Mouse (Mus musculus): ENCODE results near the gene Sh3d19. TPM values are rescaled to one million over a fixed set of nuclear protein-coding genes. Genes with fewer than 3 reads are reported as not detected.
"Not testable (repeated sequence)": the region's sequence is repeated elsewhere in the genome, so short reads cannot be mapped to it uniquely, and the experiment has no call there.

Gene Sh3d19
- total and polyA plus RNA-seq, 3 experiments: 0.09 to 1.2 (median 0.49) TPM

DNA sequence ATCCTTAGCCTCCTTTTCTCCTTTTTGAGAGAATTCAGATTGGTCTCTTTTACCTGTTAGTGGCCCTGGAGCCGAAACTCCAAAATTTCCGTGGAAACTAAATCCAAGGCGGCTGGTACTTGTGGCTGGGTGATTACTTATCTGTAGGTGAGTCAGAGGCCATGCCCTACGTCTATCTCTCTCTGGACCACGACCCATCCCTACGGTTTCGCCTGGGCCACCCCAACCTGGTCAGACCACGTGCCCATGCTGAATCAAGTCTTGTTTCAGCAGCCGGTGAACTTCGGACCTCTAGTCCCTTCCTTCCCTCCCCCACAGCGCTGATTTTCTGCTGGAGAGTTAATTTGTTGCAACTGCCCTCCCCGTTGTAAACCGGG, 678 bp downstream of the Sh3d19 start:
- H3K9me3 ChIP-seq (replicated peaks): no peaks in the 10 kb centered on the region
- H3K4me3 ChIP-seq (ENCODE audit: low read depth, low read length): no peak overlapping the region
- peaks cover 3% of the 10 kb centered on the region; the same call in 1 of the 2 replicates for H3K27me3 ChIP-seq (ENCODE audit: insufficient read depth, low read length)
- H3K4me1 ChIP-seq (ENCODE audit: insufficient read depth, low read depth, low read length): no peaks in the 10 kb centered on the region
- ATAC-seq (ENCODE audit: extremely low read depth, insufficient number of reproducible peaks, low FRiP score, poor library complexity, severe bottlenecking): no peak
- no peak for TF ChIP-seq CTCF (IDR thresholded peaks at IDR 0.05; ENCODE audit: low read depth, low read length)
- no peak for TF ChIP-seq GATA1 (IDR thresholded peaks at IDR 0.05; ENCODE audit: borderline replicate concordance, low read length)
- no peak for TF ChIP-seq POLR2AphosphoS5 (IDR thresholded peaks at IDR 0.05; ENCODE audit: insufficient replicate concordance, low read depth, low read length)
- no peak for TF ChIP-seq TAL1 (conservative IDR thresholded peaks at IDR 0.05; ENCODE audit: low read depth, low read length)
- TF ChIP-seq GATA2 (IDR thresholded peaks at IDR 0.05; ENCODE audit: borderline replicate concordance, low read depth, low read length): no peak
- no peaks in the 10 kb centered on the region for H3K36me3 ChIP-seq (replicated peaks)
- DNase-seq (ENCODE audit: low spot score): no peak

- TF ChIP-seq CTCF (IDR thresholded peaks at IDR 0.05; ENCODE audit: low read depth, low read length) (no peak), TAL1 (conservative IDR thresholded peaks at IDR 0.05; ENCODE audit: low read depth, low read length) (no peak), GATA1 (IDR thresholded peaks at IDR 0.05; ENCODE audit: borderline replicate concordance, low read length) (no peak), GATA2 (IDR thresholded peaks at IDR 0.05; ENCODE audit: borderline replicate concordance, low read depth, low read length) (no peak), POLR2AphosphoS5 (IDR thresholded peaks at IDR 0.05; ENCODE audit: insufficient replicate concordance, low read depth, low read length) (no peak)
- ATAC-seq (ENCODE audit: extremely low read depth, insufficient number of reproducible peaks, low FRiP score, poor library complexity, severe bottlenecking): no peak
- DNase-seq (ENCODE audit: low spot score): no peak
These were observed 2.6 kb downstream of the Sh3d19 start for GRCm38 (mm10) chr3:85973376-85974140.

GRCm38 (mm10) chr3:85974451-85974850, 3.5 kb downstream of the Sh3d19 start:
- Histone ChIP-seq H3K36me3 (replicated peaks) (no peaks in the 10 kb centered on the region), H3K4me3 (ENCODE audit: low read depth, low read length) (no peak overlapping the region), H3K4me1 (ENCODE audit: insufficient read depth, low read depth, low read length) (no peaks in the 10 kb centered on the region), H3K27me3 (ENCODE audit: insufficient read depth, low read length) (peaks cover 3% of the 10 kb centered on the region; the same call in 1 of the 2 replicates), H3K9me3 (replicated peaks) (no peaks in the 10 kb centered on the region)
- DNase-seq (ENCODE audit: low spot score) (no peak), ATAC-seq (ENCODE audit: extremely low read depth, insufficient number of reproducible peaks, low FRiP score, poor library complexity, severe bottlenecking) (no peak)
- no peak for TF ChIP-seq GATA1 (IDR thresholded peaks at IDR 0.05; ENCODE audit: borderline replicate concordance, low read length)
- no peak for TF ChIP-seq GATA2 (IDR thresholded peaks at IDR 0.05; ENCODE audit: borderline replicate concordance, low read depth, low read length)
- no peak for TF ChIP-seq TAL1 (conservative IDR thresholded peaks at IDR 0.05; ENCODE audit: low read depth, low read length)

More at GRCm38 (mm10) chr3:85973376-85974140, 2.6 kb downstream of the Sh3d19 start:
- Histone ChIP-seq H3K36me3 (replicated peaks) (no peaks in the 10 kb centered on the region), H3K4me3 (ENCODE audit: low read depth, low read length) (no peak overlapping the region), H3K4me1 (ENCODE audit: insufficient read depth, low read depth, low read length) (no peaks in the 10 kb centered on the region), H3K27me3 (ENCODE audit: insufficient read depth, low read length) (peaks cover 3% of the 10 kb centered on the region; the same call in 1 of the 2 replicates), H3K9me3 (replicated peaks) (no peaks in the 10 kb centered on the region)

- Histone ChIP-seq H3K27me3 (ENCODE audit: insufficient read depth, low read length) (peaks cover 6% of the 10 kb centered on the region), H3K36me3 (replicated peaks) (no peaks in the 10 kb centered on the region), H3K4me1 (ENCODE audit: insufficient read depth, low read depth, low read length) (no peaks in the 10 kb centered on the region), H3K9me3 (replicated peaks) (no peaks in the 10 kb centered on the region), H3K4me3 (ENCODE audit: low read depth, low read length) (no peak overlapping the region)
- no peak for TF ChIP-seq GATA1 (IDR thresholded peaks at IDR 0.05; ENCODE audit: borderline replicate concordance, low read length)
- TF ChIP-seq TAL1 (conservative IDR thresholded peaks at IDR 0.05; ENCODE audit: low read depth, low read length): no peak
- no peak for TF ChIP-seq GATA2 (IDR thresholded peaks at IDR 0.05; ENCODE audit: borderline replicate concordance, low read depth, low read length)
- no peak for TF ChIP-seq CTCF (IDR thresholded peaks at IDR 0.05; ENCODE audit: low read depth, low read length)
- no peak for TF ChIP-seq POLR2AphosphoS5 (IDR thresholded peaks at IDR 0.05; ENCODE audit: insufficient replicate concordance, low read depth, low read length)
- DNase-seq (ENCODE audit: low spot score): no peak
- ATAC-seq (ENCODE audit: extremely low read depth, insufficient number of reproducible peaks, low FRiP score, poor library complexity, severe bottlenecking): no peak
These were observed 9.1 kb downstream of the Sh3d19 start for GRCm38 (mm10) chr3:85980036-85980435.

DNA sequence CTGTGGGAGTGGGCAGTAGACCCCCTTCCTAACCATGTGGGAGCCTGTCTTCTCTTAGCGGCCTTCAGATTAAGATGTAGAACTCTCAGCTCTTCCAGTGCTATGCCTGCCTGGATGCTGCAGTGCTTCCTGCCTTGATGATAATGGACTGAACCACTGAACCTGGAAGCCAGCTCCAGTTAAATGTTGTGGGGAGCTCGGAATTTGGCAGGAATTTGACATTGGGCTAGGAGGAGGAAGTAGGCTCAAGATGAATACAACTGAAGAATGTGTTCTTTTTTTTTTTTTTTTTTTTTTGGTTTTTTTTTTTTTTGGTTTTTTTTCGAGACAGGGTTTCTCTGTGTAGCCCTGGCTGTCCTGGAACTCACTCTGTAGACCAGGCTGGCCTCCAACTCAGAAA, 10.9 kb downstream of the Sh3d19 start:
- H3K4me3 ChIP-seq (ENCODE audit: low read depth, low read length); H3K36me3 ChIP-seq (replicated peaks); ATAC-seq (ENCODE audit: extremely low read depth, insufficient number of reproducible peaks, low FRiP score, poor library complexity, severe bottlenecking); DNase-seq (ENCODE audit: low spot score); H3K4me1 ChIP-seq (ENCODE audit: insufficient read depth, low read depth, low read length); H3K9me3 ChIP-seq (replicated peaks): not testable (repeated sequence)
- peaks cover 11% of the 10 kb centered on the region for H3K27me3 ChIP-seq (ENCODE audit: insufficient read depth, low read length)

DNA sequence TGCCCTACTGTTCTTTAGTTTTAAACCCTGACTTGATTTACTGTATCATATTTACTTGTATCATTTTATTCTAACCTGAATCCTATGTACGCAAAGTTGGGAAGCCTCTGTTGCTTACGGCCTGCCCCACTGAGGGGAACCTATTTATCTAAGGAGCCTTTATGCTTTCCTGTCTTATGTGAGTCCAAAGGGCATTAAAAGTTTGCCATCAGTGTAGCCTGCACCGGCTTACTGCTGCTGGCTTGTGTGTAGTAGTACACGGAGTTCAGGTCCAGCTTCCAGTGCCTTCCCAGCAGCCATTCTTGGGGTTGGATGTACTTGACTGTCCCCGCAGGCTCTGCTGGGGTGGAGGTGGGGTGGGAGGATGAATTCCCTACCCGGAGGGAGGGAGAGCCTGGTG, 13.6 kb downstream of the Sh3d19 start:
- no peak for ATAC-seq (ENCODE audit: extremely low read depth, insufficient number of reproducible peaks, low FRiP score, poor library complexity, severe bottlenecking)
- no peaks in the 10 kb centered on the region for H3K4me1 ChIP-seq (ENCODE audit: insufficient read depth, low read depth, low read length)
- H3K9me3 ChIP-seq (replicated peaks): no peaks in the 10 kb centered on the region
- H3K27me3 ChIP-seq (ENCODE audit: insufficient read depth, low read length): peaks cover 11% of the 10 kb centered on the region
- no peak overlapping the region for H3K4me3 ChIP-seq (ENCODE audit: low read depth, low read length)
- TF ChIP-seq GATA2 (IDR thresholded peaks at IDR 0.05; ENCODE audit: borderline replicate concordance, low read depth, low read length) (no peak), POLR2AphosphoS5 (IDR thresholded peaks at IDR 0.05; ENCODE audit: insufficient replicate concordance, low read depth, low read length) (no peak), CTCF (IDR thresholded peaks at IDR 0.05; ENCODE audit: low read depth, low read length) (no peak), GATA1 (IDR thresholded peaks at IDR 0.05; ENCODE audit: borderline replicate concordance, low read length) (no peak), TAL1 (conservative IDR thresholded peaks at IDR 0.05; ENCODE audit: low read depth, low read length) (no peak)
- no peaks in the 10 kb centered on the region for H3K36me3 ChIP-seq (replicated peaks)
- no peak for DNase-seq (ENCODE audit: low spot score)

All from G1E (cell line).